Mouse (Mus musculus): Measurements from ENCODE around the gene Slc38a8.

Gene Slc38a8

DNA sequence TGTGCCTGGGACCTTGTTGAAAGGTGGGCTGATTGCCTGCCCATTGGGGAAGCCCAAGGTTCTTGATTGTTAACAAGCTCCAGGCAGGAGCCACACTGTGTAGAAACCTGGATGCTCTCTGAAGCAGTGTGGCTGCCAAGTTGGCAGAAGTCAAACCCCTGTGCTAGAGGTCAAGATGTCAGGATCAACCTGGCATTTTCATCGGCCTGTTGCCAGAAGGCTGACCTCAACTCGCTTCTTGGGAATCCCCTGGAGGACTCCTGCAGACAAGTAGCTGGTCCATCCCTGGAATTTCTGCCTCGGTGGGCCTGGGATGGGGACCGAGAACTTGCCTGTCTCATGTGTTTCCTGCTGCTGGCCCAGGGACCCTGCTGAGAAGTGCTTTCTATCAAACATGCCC lies 613 bp upstream of the Slc38a8 start:
- in situ Hi-C loops (cut with MboI; ENCODE audit: low pct_unique_long_range_greater_than_20kb in 1 of 2, low sequenced_read_pairs in 2 of 2, unreplicated experiment in 1 of 2) = no loop called here

GRCm38 (mm10) chr8:119499836-119500235 lies 1.7 kb downstream of the Slc38a8 start:
- in situ Hi-C loops (cut with MboI; ENCODE audit: low pct_unique_long_range_greater_than_20kb in 1 of 2, low sequenced_read_pairs in 2 of 2, unreplicated experiment in 1 of 2) = loop anchor here in 1 of 2 experiments (5.0 kb wide), 1 partner anchor 48 kb away; no protein-coding TSS in a partner anchor

DNA sequence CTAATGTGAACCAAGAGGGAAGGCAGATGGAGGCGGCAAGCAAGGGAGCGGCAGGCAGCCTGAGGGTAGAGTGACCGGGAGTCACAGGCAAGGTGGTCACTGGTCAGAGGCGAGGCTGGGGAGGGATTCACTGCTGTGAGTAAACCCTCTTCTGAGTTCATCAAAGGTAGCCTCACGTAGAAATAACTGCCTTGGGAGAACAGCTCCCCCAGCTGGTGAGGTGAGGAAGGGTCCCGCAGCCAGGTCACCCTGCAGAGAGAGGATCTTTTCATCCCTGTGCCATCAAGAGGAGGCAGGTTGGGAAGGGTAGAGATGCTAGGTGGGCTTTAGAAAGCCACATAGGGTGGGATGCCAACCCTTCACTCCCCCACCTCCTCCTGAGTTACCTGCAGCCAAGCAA lies 4.7 kb downstream of the Slc38a8 start:
- in situ Hi-C loops (cut with MboI; ENCODE audit: low pct_unique_long_range_greater_than_20kb in 1 of 2, low sequenced_read_pairs in 2 of 2, unreplicated experiment in 1 of 2) = loop anchor here in 1 of 2 experiments (5.0 kb wide), 1 partner anchor 45 kb away; no protein-coding TSS in a partner anchor

GRCm38 (mm10) chr8:119487093-119487492 lies 14.4 kb downstream of the Slc38a8 start:
- in situ Hi-C loops (cut with MboI; ENCODE audit: low pct_unique_long_range_greater_than_20kb in 1 of 2, low sequenced_read_pairs in 2 of 2, unreplicated experiment in 1 of 2) = no loop called here

GRCm38 (mm10) chr8:119484145-119484896 lies 17.2 kb downstream of the Slc38a8 start:
- in situ Hi-C loops (cut with MboI; ENCODE audit: low pct_unique_long_range_greater_than_20kb in 1 of 2, low sequenced_read_pairs in 2 of 2, unreplicated experiment in 1 of 2) = no loop called here

- in situ Hi-C loops (cut with MboI; ENCODE audit: low pct_unique_long_range_greater_than_20kb in 1 of 2, low sequenced_read_pairs in 2 of 2, unreplicated experiment in 1 of 2) = no loop called here
Measured at GRCm38 (mm10) chr8:119478684-119479083, 22.8 kb downstream of the Slc38a8 start.

DNA sequence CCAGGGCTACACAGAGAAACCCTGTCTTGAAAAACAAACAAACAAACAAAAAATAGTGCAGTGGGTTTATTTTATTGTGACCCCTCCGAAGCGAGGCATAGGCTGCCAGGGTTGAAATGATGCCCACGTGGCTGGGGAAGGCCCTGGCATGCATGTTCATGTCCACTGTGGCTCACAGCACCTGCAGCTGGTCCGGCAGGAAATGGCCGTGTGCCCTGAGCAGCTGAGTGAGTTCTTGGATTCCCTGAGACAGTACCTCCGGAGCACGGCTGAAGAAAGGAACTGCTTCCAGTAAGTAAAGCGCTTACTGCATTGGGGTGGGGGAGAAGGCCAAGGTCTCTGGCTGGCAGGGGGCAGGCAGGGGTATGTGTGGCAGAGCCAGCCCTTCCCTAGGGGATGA lies 33.4 kb downstream of the Slc38a8 start:
- in situ Hi-C loops (cut with MboI; ENCODE audit: low pct_unique_long_range_greater_than_20kb in 1 of 2, low sequenced_read_pairs in 2 of 2, unreplicated experiment in 1 of 2) = no loop called here

GRCm38 (mm10) chr8:119466794-119467193 lies 34.7 kb downstream of the Slc38a8 start:
- in situ Hi-C loops (cut with MboI; ENCODE audit: low pct_unique_long_range_greater_than_20kb in 1 of 2, low sequenced_read_pairs in 2 of 2, unreplicated experiment in 1 of 2) = no loop called here

DNA sequence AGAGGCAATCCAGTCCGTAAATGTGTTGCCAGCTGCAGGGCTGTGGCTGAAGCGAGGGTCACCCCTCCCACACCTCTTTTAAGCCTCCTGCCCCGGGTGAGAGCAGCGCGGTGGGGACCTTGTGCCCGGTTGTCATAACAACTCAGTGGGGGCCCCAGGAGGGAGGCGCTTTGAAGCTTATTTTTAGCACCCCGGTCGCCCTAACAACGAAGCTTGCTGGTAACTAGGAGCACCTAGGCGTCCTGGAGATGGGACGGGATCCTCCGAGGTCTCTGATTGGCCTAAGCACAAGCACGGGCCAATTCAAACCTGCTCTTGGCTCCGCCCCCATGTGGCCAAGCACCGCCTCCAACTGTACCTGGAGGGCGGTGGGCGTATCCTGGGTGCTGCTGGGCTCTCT lies 35.4 kb downstream of the Slc38a8 start:
- in situ Hi-C loops (cut with MboI; ENCODE audit: low pct_unique_long_range_greater_than_20kb in 1 of 2, low sequenced_read_pairs in 2 of 2, unreplicated experiment in 1 of 2) = no loop called here

GRCm38 (mm10) chr8:119463709-119464108 lies 37.8 kb downstream of the Slc38a8 start:
- in situ Hi-C loops (cut with MboI; ENCODE audit: low pct_unique_long_range_greater_than_20kb in 1 of 2, low sequenced_read_pairs in 2 of 2, unreplicated experiment in 1 of 2) = no loop called here

GRCm38 (mm10) chr8:119461356-119461755 lies 40.1 kb downstream of the Slc38a8 start:
- in situ Hi-C loops (cut with MboI; ENCODE audit: low pct_unique_long_range_greater_than_20kb in 1 of 2, low sequenced_read_pairs in 2 of 2, unreplicated experiment in 1 of 2) = no loop called here

DNA sequence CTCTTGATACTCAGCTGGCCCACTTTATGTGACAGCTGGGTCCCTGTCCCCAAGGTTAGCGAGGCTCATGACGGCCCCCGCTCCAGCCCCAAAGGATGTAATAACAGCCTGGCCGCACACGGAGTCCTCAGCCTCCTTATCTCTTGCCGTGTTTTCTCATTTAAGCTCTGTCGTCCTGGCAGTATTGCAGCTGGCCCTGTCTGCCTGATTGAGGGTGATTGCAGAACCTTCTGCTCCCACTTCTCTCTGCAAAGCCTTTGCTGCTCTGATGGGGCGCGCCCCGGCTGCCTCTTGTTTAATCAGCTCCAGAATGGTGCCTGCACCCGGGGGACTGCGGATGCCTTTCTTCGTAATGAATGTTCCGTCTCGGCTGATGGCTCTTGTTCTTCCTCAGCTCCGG lies 41.8 kb downstream of the Slc38a8 start:
- in situ Hi-C loops (cut with MboI; ENCODE audit: low pct_unique_long_range_greater_than_20kb in 1 of 2, low sequenced_read_pairs in 2 of 2, unreplicated experiment in 1 of 2) = no loop called here

DNA sequence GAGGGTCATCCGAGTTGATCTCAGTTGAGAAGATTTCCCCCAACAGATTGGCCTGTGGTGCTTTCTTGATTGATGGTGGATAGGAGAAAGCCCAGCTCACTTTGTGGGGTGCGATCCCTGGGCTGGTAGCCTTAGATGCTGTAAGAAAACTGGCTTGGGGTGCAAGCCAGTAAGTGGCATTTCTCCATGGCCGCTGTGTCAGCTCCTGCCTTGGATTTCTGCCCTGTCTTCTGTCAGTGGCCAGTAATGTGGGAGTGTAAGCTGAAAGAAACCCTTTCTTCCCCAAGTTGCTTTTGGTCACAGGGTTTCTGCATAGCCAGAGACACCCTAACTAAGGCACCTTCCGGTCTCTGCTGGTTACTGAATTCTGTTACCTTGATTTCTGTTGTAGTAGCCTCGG lies 45.5 kb downstream of the Slc38a8 start:
- in situ Hi-C loops (cut with MboI; ENCODE audit: low pct_unique_long_range_greater_than_20kb in 1 of 2, low sequenced_read_pairs in 2 of 2, unreplicated experiment in 1 of 2) = no loop called here

GRCm38 (mm10) chr8:119452919-119453318 lies 48.6 kb downstream of the Slc38a8 start:
- in situ Hi-C loops (cut with MboI; ENCODE audit: low pct_unique_long_range_greater_than_20kb in 1 of 2, low sequenced_read_pairs in 2 of 2, unreplicated experiment in 1 of 2) = loop anchor here in 1 of 2 experiments (5.0 kb wide), 1 partner anchor 44 kb away; no protein-coding TSS in a partner anchor

- in situ Hi-C loops (cut with MboI; ENCODE audit: low pct_unique_long_range_greater_than_20kb in 1 of 2, low sequenced_read_pairs in 2 of 2, unreplicated experiment in 1 of 2) = loop anchor here in 1 of 2 experiments (5.0 kb wide), 1 partner anchor 46 kb away; no protein-coding TSS in a partner anchor
Measured at GRCm38 (mm10) chr8:119451131-119451530, 50.4 kb downstream of the Slc38a8 start.

- in situ Hi-C loops (cut with MboI; ENCODE audit: low pct_unique_long_range_greater_than_20kb in 1 of 2, low sequenced_read_pairs in 2 of 2, unreplicated experiment in 1 of 2) = loop anchor here in 1 of 2 experiments (5.0 to 10.0 kb wide), 2 partner anchors 48 to 155 kb away; partner anchors contain the start of gene Taf1c
Measured at GRCm38 (mm10) chr8:119449627-119450026, 51.9 kb downstream of the Slc38a8 start.

DNA sequence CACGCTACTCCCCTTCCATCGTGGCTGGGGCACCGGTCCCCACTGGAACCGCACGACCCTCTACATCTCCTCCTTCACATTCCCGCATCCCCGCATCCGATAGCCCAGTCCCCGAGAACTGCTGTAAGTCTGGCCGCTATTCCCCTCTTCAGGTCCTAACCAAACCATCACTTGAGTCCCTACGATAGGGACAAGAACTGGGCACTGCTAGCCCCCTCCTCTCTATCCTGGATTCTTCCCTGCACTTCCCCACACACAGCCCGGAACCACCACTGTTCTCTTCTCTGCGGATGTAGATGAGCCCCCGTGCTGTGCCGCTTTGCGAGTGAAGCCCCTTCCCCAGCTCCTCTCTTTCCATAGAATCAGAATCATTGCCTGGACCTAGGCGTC lies 53.7 kb downstream of the Slc38a8 start:
- in situ Hi-C loops (cut with MboI; ENCODE audit: low pct_unique_long_range_greater_than_20kb in 1 of 2, low sequenced_read_pairs in 2 of 2, unreplicated experiment in 1 of 2) = loop anchor here in 1 of 2 experiments (10.0 kb wide), 1 partner anchor 157 kb away; the partner anchor contains the start of gene Taf1c

DNA sequence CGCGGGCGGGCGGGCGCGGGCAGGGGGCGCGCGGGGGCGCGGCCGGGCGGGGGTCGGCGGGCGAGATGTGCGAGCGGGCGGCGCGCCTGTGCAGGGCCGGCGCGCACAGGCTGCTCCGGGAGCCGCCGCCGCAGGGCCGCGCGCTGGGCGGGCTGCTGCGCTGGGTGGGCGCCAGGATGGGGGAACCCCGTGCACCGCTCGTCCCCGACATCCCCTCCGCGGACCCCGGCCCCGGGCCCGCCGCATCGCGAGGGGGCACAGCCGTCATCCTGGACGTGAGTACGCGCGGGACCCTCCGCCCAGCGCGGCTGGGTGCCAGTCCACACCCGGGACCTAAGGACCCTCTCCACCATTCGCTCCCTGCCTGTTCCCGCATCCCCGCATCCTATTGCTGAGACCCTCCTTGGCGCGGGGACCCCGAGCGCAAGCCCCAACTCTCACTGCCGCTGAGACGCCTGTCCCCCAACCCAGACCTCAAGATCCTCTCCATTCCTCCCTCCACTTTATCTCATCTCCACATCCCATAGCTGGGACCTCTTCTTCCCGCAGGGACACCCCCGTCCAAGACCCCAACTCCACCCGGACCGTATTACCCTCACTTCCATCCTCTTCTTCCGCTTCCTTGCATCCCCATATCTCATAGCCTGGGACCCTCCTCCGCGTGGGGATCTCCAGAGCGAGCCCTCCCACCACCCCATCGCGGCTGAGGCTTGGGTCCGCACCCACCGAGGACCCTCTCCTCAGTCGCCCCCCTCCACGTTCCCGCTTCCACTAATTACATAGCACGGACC lies 54.3 kb downstream of the Slc38a8 start:
- in situ Hi-C loops (cut with MboI; ENCODE audit: low pct_unique_long_range_greater_than_20kb in 1 of 2, low sequenced_read_pairs in 2 of 2, unreplicated experiment in 1 of 2) = loop anchor here in 1 of 2 experiments (10.0 kb wide), 1 partner anchor 158 kb away; the partner anchor contains the start of gene Taf1c
